Comparison of ENCODE assay signal across 1 mouse cellular context in the genomic region with DNA sequence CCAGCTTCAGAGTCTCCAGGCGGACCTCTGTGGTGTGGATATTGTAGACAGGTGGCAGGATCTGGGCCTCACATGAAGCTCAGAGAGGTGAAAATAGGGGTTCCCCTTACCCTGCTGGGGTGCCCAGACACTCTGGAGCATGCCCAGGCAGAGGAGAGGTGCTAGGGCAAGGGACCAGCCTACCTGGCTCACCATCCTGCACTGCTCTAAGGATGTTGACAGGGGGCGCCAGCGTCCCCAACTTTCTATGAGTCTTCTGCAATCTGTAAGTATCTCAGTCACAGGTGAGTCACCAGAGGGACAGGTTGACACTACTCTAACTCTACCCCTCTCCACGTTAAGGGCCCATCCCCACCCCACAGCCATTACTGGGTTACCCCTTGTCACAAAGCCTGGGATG.
A peak's percentile ranks its signal among the peaks of the same experiment; 100 is the strongest.
TF ChIP-seq lines count a peak whose summit lies in the region.

No protein-coding gene starts in this region.

TF ChIP-seq in MEL, 35 proteins besides CTCF, POLR2A, EP300 and RAD21 (continued from another document):
- TF ChIP-seq MAX (IDR thresholded peaks at IDR 0.05; ENCODE audit: low read length), result 0 out of 2 replicates have a peak, but pooled peaks have one; percentile 15
- TF ChIP-seq KAT2A (conservative IDR thresholded peaks at IDR 0.05; ENCODE audit: low read depth, low read length), result no peak
- TF ChIP-seq TAL1 (IDR thresholded peaks at IDR 0.05; ENCODE audit: low read length), result no peak
- no peak for TF ChIP-seq TBP (IDR thresholded peaks at IDR 0.05; ENCODE audit: low read depth, low read length)
- TF ChIP-seq USF1 (IDR thresholded peaks at IDR 0.05; ENCODE audit: low read depth, low read length), result no peak
- TF ChIP-seq CHD2 (IDR thresholded peaks at IDR 0.05; ENCODE audit: low read length), result no peak
- TF ChIP-seq NRF1 (IDR thresholded peaks at IDR 0.05; ENCODE audit: insufficient read depth, low read depth, low read length, poor library complexity, severe bottlenecking), result peak; percentile 54
- no peak for TF ChIP-seq ELF1 (IDR thresholded peaks at IDR 0.05; ENCODE audit: low read depth, low read length)
- no peak for TF ChIP-seq MYC (IDR thresholded peaks at IDR 0.05; ENCODE audit: low read depth, low read length)
- TF ChIP-seq MXI1 (IDR thresholded peaks at IDR 0.05; ENCODE audit: low read depth, low read length), result no peak
- no peak for TF ChIP-seq SIN3A (IDR thresholded peaks at IDR 0.05; ENCODE audit: low read length)
- TF ChIP-seq USF2 (IDR thresholded peaks at IDR 0.05; ENCODE audit: borderline replicate concordance in 1 of 2, insufficient read depth in 1 of 2, low read depth in 1 of 2, low read length in 2 of 2), result no peak
- no peak for TF ChIP-seq ZKSCAN1 (IDR thresholded peaks at IDR 0.05; ENCODE audit: low read depth, low read length)
- TF ChIP-seq SMC3 (IDR thresholded peaks at IDR 0.05; ENCODE audit: low read depth, low read length), result peak; percentile 83
- TF ChIP-seq MEF2A (IDR thresholded peaks at IDR 0.05; ENCODE audit: extremely low read depth, insufficient replicate concordance, low read depth, low read length, poor library complexity, severe bottlenecking), result no peak
- no peak for TF ChIP-seq NELFE (IDR thresholded peaks at IDR 0.05; ENCODE audit: low read depth, low read length)
- TF ChIP-seq E2F4 (IDR thresholded peaks at IDR 0.05; ENCODE audit: borderline replicate concordance, low read depth, low read length), result no peak
- no peak for TF ChIP-seq TCF12 (IDR thresholded peaks at IDR 0.05; ENCODE audit: low read depth, low read length)
- no peak for TF ChIP-seq ZNF384 (IDR thresholded peaks at IDR 0.05; ENCODE audit: low read depth, low read length)
- TF ChIP-seq MAFK (IDR thresholded peaks at IDR 0.05; ENCODE audit: borderline replicate concordance, low read depth, low read length), result no peak
- TF ChIP-seq POLR2AphosphoS2 (IDR thresholded peaks at IDR 0.05; ENCODE audit: low read length), result no peak
- no peak for TF ChIP-seq ZMIZ1 (IDR thresholded peaks at IDR 0.05; ENCODE audit: low read depth, low read length)
- no peak for TF ChIP-seq CHD1 (IDR thresholded peaks at IDR 0.05; ENCODE audit: low read depth, low read length)
- no peak for TF ChIP-seq RCOR1 (IDR thresholded peaks at IDR 0.05; ENCODE audit: low read depth, low read length)
- TF ChIP-seq GATA1 (IDR thresholded peaks at IDR 0.05; ENCODE audit: low read depth, low read length), result no peak
- no peak for TF ChIP-seq MYB (IDR thresholded peaks at IDR 0.05; ENCODE audit: low read depth, low read length)
